Mouse (Mus musculus) MEL (cell line): Measurements from ENCODE around the gene Tbc1d20.
"Not testable (repeated sequence)": the region's sequence is repeated elsewhere in the genome, so short reads cannot be mapped to it uniquely, and the experiment has no call there.

Source experiments
- CTCF ChIP-seq, 3 experiments: IDR thresholded peaks in 2 of 3; conservative IDR thresholded peaks in 1 of 3; 2 replicates each; pipeline ENCODE4 v1.5.1; 2011 to 2012; ENCODE audit warnings: low read length in 3 of 3, low read depth in 2 of 3, mild to moderate bottlenecking in 2 of 3, improper control_type of control experiment in 1 of 3, inconsistent platforms in 1 of 3, mixed read lengths in 1 of 3, moderate library complexity in 1 of 3; ENCODE audit not compliant: control insufficient read depth in 1 of 3, insufficient read depth in 1 of 3, poor library complexity in 1 of 3, severe bottlenecking in 1 of 3
- ETS1 ChIP-seq: IDR thresholded peaks from 2 replicates; pipeline ENCODE4 v1.6.1; 2012; ENCODE audit warnings: low read depth, mild to moderate bottlenecking, inconsistent platforms, low read length, improper control_type of control experiment, moderate library complexity
- KAT2A ChIP-seq: conservative IDR thresholded peaks from 2 replicates; pipeline ENCODE4 v1.6.1; 2012; ENCODE audit warnings: low read depth, low read length, improper control_type of control experiment, inconsistent platforms

GRCm38 (mm10) chr2:152358977-152359376 is 65.3 kb downstream of the Tbc1d20 start:
- peak; percentile 30 to 58 (median 51); a peak in 5 of 6 replicates for TF ChIP-seq CTCF (IDR thresholded peaks at IDR 0.05 in 2 of 3, conservative IDR thresholded peaks at IDR 0.05 in 1 of 3; ENCODE audit: control insufficient read depth in 1 of 3, insufficient read depth in 1 of 3, low read depth in 2 of 3, low read length in 3 of 3, poor library complexity in 1 of 3, severe bottlenecking in 1 of 3)
- TF ChIP-seq KAT2A, ETS1: not testable (repeated sequence)
